Mouse (Mus musculus) kidney, adult 11 months (tissue): ENCODE results near the gene Ccdc81.
A peak's percentile ranks its signal among the peaks of the same experiment; 100 is the strongest.

Experiments used
- DNase-seq: peaks from one replicate; pipeline ENCODE4 v3.0.0; 2022

Gene Ccdc81

GRCm38 (mm10) chr7:89856440-89857217, 46.8 kb downstream of the Ccdc81 start:
- no peak for DNase-seq

GRCm38 (mm10) chr7:89855196-89855595, 48.2 kb downstream of the Ccdc81 start:
- no peak for DNase-seq

- DNase-seq = no peak
Observed at GRCm38 (mm10) chr7:89853131-89853530, 50.3 kb downstream of the Ccdc81 start.

GRCm38 (mm10) chr7:89852158-89853095, 51.0 kb downstream of the Ccdc81 start:
- DNase-seq = no peak

- DNase-seq = no peak
Observed at GRCm38 (mm10) chr7:89850510-89850909, 52.9 kb downstream of the Ccdc81 start.

GRCm38 (mm10) chr7:89845669-89846068, 57.8 kb downstream of the Ccdc81 start:
- no peak for DNase-seq

- DNase-seq = no peak
Observed at GRCm38 (mm10) chr7:89843533-89843932, 59.9 kb downstream of the Ccdc81 start.

GRCm38 (mm10) chr7:89843121-89843520, 60.3 kb downstream of the Ccdc81 start:
- DNase-seq = no peak

GRCm38 (mm10) chr7:89842404-89842715, 61.1 kb downstream of the Ccdc81 start:
- no peak for DNase-seq

- DNase-seq = peak; percentile 71
Observed at GRCm38 (mm10) chr7:89841670-89842403, 61.6 kb downstream of the Ccdc81 start.

GRCm38 (mm10) chr7:89839721-89840120, 63.7 kb downstream of the Ccdc81 start:
- DNase-seq = no peak

- DNase-seq = no peak
Observed at GRCm38 (mm10) chr7:89837841-89838240, 65.6 kb downstream of the Ccdc81 start.

- no peak for DNase-seq
Observed at GRCm38 (mm10) chr7:89836676-89837075, 66.8 kb downstream of the Ccdc81 start.

- DNase-seq = no peak
Observed at GRCm38 (mm10) chr7:89835566-89835965, 67.9 kb downstream of the Ccdc81 start.

GRCm38 (mm10) chr7:89833521-89833920, 69.9 kb downstream of the Ccdc81 start:
- DNase-seq = no peak

GRCm38 (mm10) chr7:89829201-89829600, 74.2 kb downstream of the Ccdc81 start:
- DNase-seq = no peak

- no peak for DNase-seq
Observed at GRCm38 (mm10) chr7:89828436-89829065, 74.9 kb downstream of the Ccdc81 start.
